In the genomic region with DNA sequence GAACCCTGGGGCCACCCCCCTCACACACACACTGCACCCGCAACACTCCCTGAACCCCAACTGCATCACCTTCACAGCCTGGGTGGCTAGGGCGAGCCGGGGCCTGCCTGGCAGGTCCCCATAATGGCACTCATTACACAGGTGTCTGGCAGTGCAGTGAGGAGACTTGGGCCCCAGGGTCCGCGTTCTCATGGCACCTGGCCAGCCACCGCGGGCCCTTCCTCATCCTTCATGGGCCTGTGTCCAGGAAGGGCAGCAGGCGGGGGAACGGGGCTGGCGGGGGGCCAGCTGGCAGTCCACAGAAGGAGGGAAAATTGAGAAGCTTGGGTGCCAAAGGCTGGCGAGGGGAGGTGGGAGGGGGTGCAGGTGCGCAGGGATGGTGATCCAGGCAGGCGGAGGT, we compare ENCODE assay signal across 9 mouse cellular contexts.
DNase-seq lines count a peak whose midpoint lies in the region; ATAC-seq and TF ChIP-seq lines count a peak whose summit lies in the region.
"Had no signal": no experiment of that assay in that cellular context is flagged by ENCODE, and none has a peak within 500 bp of the region (broad histone marks: within the 10 kb centered on the region; RNA-seq: fewer than 3 reads in every experiment).

No protein-coding gene starts in this region.

- H3K36me3 ChIP-seq in embryonic facial prominence, embryonic 13.5 days: no peaks in the 10 kb centered on the region
- H3K36me3 ChIP-seq in embryonic facial prominence, embryonic 10.5 days (replicated peaks): no peaks in the 10 kb centered on the region
- H3K36me3 ChIP-seq: midbrain, embryonic 12.5 days had no signal

- no peak overlapping the region for H3K27ac ChIP-seq in embryonic facial prominence, embryonic 13.5 days
- H3K27ac ChIP-seq in embryonic facial prominence, embryonic 10.5 days (replicated peaks): no peak overlapping the region
- H3K27ac ChIP-seq: midbrain, embryonic 12.5 days had no signal

- no peak overlapping the region for H3K9ac ChIP-seq in embryonic facial prominence, embryonic 13.5 days
- H3K9ac ChIP-seq: midbrain, embryonic 12.5 days had no signal

- no peak for TF ChIP-seq POLR2A in lung, adult 2 months (IDR thresholded peaks at IDR 0.05; ENCODE audit: borderline replicate concordance, extremely low read depth, low read depth, low read length)

- peaks cover 20% of the 10 kb centered on the region for H3K4me1 ChIP-seq in embryonic facial prominence, embryonic 13.5 days
- H3K4me1 ChIP-seq in embryonic facial prominence, embryonic 10.5 days: peaks cover 28% of the 10 kb centered on the region
- H3K4me1 ChIP-seq in lung, adult 2 months (ENCODE audit: control insufficient read depth, insufficient read depth, low read length): peaks cover 12% of the 10 kb centered on the region; the same call in 1 of the 2 replicates
- H3K4me1 ChIP-seq: midbrain, embryonic 12.5 days had no signal

- no peak for DNase-seq in embryonic facial prominence, embryonic 10.5 days (ENCODE audit: low spot score)
- DNase-seq in lung, adult 18-20 months: peak; percentile 54 to 75
- DNase-seq in lung, adult 2 months: no peak
- DNase-seq in NIH3T3 (ENCODE audit: low read depth): peak; percentile 46
- DNase-seq in kidney, postnatal 4 days: peak; percentile 73 to 80
- no peak for DNase-seq in T-cell, adult 2 months (ENCODE audit: low spot score)
- DNase-seq in thymus, postnatal 0 days (ENCODE audit: low spot score): no peak

- 68% methylated on average over 13 of the region's 13 CpGs for WGBS in embryonic facial prominence, embryonic 13.5 days
- 88% methylated on average over 13 of the region's 13 CpGs for WGBS in embryonic facial prominence, embryonic 10.5 days
- WGBS in lung, adult 2 months: 31% methylated on average over 13 of the region's 13 CpGs

- ATAC-seq in embryonic facial prominence, embryonic 13.5 days (ENCODE audit: insufficient number of reproducible peaks, insufficient read depth, low FRiP score, low TSS enrichment, low read depth): peak; percentile 49; the same call in 1 of the 2 replicates

- H3K27me3 ChIP-seq in embryonic facial prominence, embryonic 13.5 days: no peaks in the 10 kb centered on the region
- no peaks in the 10 kb centered on the region for H3K27me3 ChIP-seq in embryonic facial prominence, embryonic 10.5 days (replicated peaks; ENCODE audit: low read depth, poor library complexity, severe bottlenecking)
- H3K27me3 ChIP-seq: midbrain, embryonic 12.5 days had no signal

- H3K4me3 ChIP-seq in embryonic facial prominence, embryonic 13.5 days: no peak overlapping the region
- H3K4me3 ChIP-seq in embryonic facial prominence, embryonic 10.5 days: no peak overlapping the region
- no peak overlapping the region for H3K4me3 ChIP-seq in lung, adult 2 months (replicated peaks; ENCODE audit: extremely low read depth, low read depth, low read length)
- H3K4me3 ChIP-seq: midbrain, embryonic 12.5 days had no signal

- TF ChIP-seq CTCF in lung, adult 2 months (IDR thresholded peaks at IDR 0.05; ENCODE audit: insufficient read depth, low read length): no peak

- no peaks in the 10 kb centered on the region for H3K9me3 ChIP-seq in embryonic facial prominence, embryonic 13.5 days
- no peaks in the 10 kb centered on the region for H3K9me3 ChIP-seq in embryonic facial prominence, embryonic 10.5 days
- H3K9me3 ChIP-seq: midbrain, embryonic 12.5 days had no signal

- no peak overlapping the region for H3K4me2 ChIP-seq in embryonic facial prominence, embryonic 13.5 days
- H3K4me2 ChIP-seq: midbrain, embryonic 12.5 days had no signal

Comparison
In these comparisons a context has a peak if more than half of its experiments do, and no peak if none do; other contexts are left out.
1. DNase-seq: peak in lung, adult 18-20 months (2 of 2), NIH3T3 (single experiment) and kidney, postnatal 4 days (2 of 2); none in embryonic facial prominence, embryonic 10.5 days (single experiment), lung, adult 2 months (single experiment), T-cell, adult 2 months (single experiment) and thymus, postnatal 0 days (single experiment).